Mouse (Mus musculus) left cerebral cortex, adult 6 months (tissue): Measurements from ENCODE around the gene Napb. TPM values are rescaled to one million over a fixed set of nuclear protein-coding genes. Genes with fewer than 3 reads are reported as not detected.

Experiments used
- long read RNA-seq, 2 experiments: library from polyadenylated mRNA; unstranded; transcript quantifications; one replicate each; pipeline ENCODE4 v2.0.0; 2019 to 2020
- polyA plus RNA-seq: library from polyadenylated mRNA; unstranded; fragments of <200 nt; fragmentation: Nextera tagmentation; gene quantifications from 2 replicates; pipeline ENCODE4 v1.2.3, GENCODE M21; 2021

Napb gene
- polyA plus RNA-seq = 159 and 210 TPM in 2 replicates
- long read RNA-seq, experiment 1, full-length matches to known transcripts = 1,887 of 2,110 reads
- long read RNA-seq, experiment 1, partial matches to known transcripts = 146 of 2,110 reads
- long read RNA-seq, experiment 1, other reads (novel, unspliced or antisense) = 77 of 2,110 reads
- long read RNA-seq, experiment 2, full-length matches to known transcripts = 199 of 447 reads
- long read RNA-seq, experiment 2, partial matches to known transcripts = 25 of 447 reads
- long read RNA-seq, experiment 2, other reads (novel, unspliced or antisense) = 223 of 447 reads

DNA sequence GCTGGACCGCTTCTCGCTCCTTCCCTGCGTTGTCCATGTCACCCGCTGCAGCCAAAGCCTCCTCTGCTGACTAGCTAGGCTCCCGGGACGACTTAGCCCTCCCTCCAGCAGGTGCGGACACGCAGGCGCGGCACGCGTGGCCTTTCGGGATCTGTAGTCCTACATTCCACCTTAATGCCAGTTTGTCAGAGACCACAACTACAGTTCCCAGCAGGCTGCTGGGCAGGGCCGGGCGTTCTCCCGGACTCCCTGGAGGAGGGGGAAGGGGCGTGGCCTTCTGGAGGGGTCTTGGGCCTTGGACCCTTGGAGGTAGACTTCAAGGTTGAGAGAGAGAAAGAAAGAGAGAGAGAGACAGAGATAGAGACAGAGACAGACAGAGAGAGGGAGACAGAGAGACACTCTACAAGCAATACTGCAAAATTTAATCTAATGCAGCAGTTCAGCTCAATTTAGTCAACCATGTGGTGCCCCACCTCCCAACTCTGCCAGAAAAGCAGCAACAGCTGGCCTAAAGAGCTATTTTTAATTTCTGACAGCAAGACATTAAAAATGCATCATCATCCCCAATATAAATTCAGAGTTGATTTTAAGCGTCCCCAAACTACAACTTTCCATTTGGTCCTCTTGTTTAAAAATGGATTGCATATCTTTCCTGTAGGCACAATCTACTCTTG is at the start of gene Napb:
Gene Napb, minus strand, starts transcription at position 141 of the 674 bp plus-strand sequence.

DNA sequence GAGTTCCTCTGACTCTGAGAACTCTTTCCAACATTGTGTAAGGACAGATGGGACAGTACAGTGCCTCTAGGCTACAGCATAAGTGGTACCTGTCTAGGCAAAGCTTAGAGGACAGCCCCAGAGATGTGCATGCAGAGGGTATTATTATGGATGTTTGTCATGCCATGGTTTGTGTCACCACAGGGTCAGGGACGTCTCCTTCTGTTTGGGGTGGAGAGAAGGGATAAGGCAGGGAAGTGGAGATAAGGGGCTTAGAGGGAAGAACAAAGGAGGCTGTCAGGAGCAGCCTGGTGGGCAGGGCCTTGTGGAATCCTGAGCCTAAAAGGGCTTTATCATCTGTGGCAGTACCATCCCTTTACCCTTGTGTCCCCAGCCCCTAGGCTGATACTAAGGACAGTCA is 49.4 kb upstream of the Napb start, which contains the start of gene 8030411F24Rik:
Gene 8030411F24Rik, plus strand, starts transcription at position 301 of the 400 bp plus-strand sequence.

DNA sequence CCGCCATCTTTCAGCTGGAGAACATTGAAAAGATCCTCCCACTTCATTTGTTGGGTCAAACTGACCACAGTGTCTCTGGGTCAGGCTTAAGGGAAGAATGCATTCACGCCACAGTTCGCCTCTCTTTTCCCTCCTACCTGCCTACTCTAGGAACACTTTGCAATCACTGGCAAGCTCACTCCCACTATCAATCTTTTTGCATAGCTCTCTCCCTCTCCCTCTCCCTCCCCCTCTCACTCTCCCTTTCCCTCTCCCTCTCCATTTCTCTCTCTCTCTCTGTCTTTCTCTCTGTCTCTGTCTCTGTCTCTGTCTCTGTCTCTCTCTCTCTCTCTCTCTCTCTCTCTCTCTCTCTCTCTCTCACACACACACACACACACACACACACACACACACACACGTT is 39.1 kb upstream of the Napb start, which contains the start of gene Cst11:
Gene Cst11, minus strand, starts transcription at position 101 of the 400 bp plus-strand sequence.

GRCm38 (mm10) chr2:148750058-148750457 is 17.8 kb upstream of the Napb start, which contains the start of gene Cstl1:
Gene Cstl1, plus strand, starts transcription at chr2:148750358.

GRCm38 (mm10) chr2:148680775-148681291 is 51.4 kb downstream of the Napb start, which contains the start of gene Gzf1:
Gene Gzf1, plus strand, starts transcription at chr2:148681023.

DNA sequence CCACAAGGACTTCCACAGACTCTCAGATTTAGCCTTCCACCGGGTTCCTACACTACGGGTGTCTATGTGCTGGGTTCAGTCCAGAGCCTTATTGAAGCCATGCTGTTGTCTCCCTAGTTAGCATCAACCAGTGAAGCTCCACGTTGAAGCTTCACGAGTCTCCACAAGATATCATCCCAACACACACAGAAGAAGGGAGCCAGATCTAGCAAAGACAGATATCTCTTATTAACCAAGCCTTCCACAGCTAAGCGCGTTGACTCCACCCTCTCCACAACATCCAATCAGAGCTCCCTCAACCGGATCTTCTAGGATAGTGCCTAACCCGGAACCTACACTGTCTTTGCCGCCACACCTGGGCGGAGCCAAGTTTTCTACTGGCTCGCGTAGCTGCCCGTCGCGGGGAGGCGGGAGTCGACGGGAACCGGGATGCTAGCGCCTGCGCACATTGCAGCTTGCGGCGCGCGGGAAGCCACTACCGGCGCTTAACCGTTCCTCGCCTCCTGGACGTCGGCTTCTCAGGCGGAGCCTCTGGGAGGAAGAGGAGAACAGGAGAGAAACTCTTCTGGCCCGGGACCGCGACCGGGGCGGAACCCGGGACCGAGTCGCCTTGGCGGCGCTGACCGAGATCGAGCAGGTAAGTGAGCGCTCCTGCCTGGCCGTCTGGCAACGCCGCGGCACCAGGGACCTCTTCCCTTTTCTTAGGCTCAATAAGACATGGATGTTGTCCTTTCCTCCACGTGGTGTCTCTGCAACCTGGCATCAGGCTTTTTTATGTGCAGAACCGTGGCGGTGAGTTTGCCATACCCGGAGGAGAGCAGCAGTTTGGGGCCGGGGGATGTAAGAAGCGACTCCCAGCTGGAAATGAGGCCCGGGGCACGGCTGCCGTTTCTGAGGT is 59.8 kb downstream of the Napb start, which contains the start of gene Nxt1:
Gene Nxt1, plus strand, starts transcription at position 403 of the 898 bp plus-strand sequence.

Other genes starting within 250 kb of the Napb start
- 28.3 and 34.6 TPM in 2 replicates for gene Nxt1, start 59.9 kb downstream of the Napb start, polyA plus RNA-seq
- 13.6 and 14.7 TPM in 2 replicates for gene Gzf1, start 51.4 kb downstream of the Napb start, polyA plus RNA-seq
- gene Cstl1, start 17.9 kb upstream of the Napb start, polyA plus RNA-seq = not detected in 2 replicates
- 0.37 TPM in 1 of 2 replicates, not detected in the other for gene Cst11, start 39.0 kb upstream of the Napb start, polyA plus RNA-seq
- gene 8030411F24Rik, start 49.5 kb upstream of the Napb start, polyA plus RNA-seq = not detected in 2 replicates
- gene Cst12, start 56.9 kb upstream of the Napb start, polyA plus RNA-seq = not detected in 2 replicates
- gene Cst8, start 66.3 kb upstream of the Napb start, polyA plus RNA-seq = not detected in 2 replicates
- gene Cst13, start 87.6 kb upstream of the Napb start, polyA plus RNA-seq = not detected in 2 replicates
- gene Cst9, start 102.7 kb upstream of the Napb start, polyA plus RNA-seq = not detected in 2 replicates
- 0.19 TPM in 1 of 2 replicates, not detected in the other for gene 9230104L09Rik, start 132.6 kb upstream of the Napb start, polyA plus RNA-seq
- 10,036 and 13,475 TPM in 2 replicates for gene Cst3, start 143.2 kb upstream of the Napb start, polyA plus RNA-seq